Mouse (Mus musculus): ENCODE measurements around the gene Snx9.

Snx9 gene

GRCm38 (mm10) chr17:5966706-5967105 lies 125.6 kb downstream of the Snx9 start:
- no peak for DNase-seq (ENCODE audit: low read depth, low spot score)

GRCm38 (mm10) chr17:5968562-5968961 lies 127.4 kb downstream of the Snx9 start:
- DNase-seq (ENCODE audit: low read depth, low spot score) = no peak

- no peak for DNase-seq (ENCODE audit: low read depth, low spot score)
Measured at GRCm38 (mm10) chr17:5969246-5969645, 128.1 kb downstream of the Snx9 start.

- DNase-seq (ENCODE audit: low read depth, low spot score) = no peak
Measured at GRCm38 (mm10) chr17:5970298-5970821, 129.2 kb downstream of the Snx9 start.

- DNase-seq (ENCODE audit: low read depth, low spot score) = no peak
Measured at GRCm38 (mm10) chr17:5973536-5973935, 132.4 kb downstream of the Snx9 start.

- peak; percentile 87 for DNase-seq (ENCODE audit: low read depth, low spot score)
Measured at GRCm38 (mm10) chr17:5975099-5975977, 134.2 kb downstream of the Snx9 start.

GRCm38 (mm10) chr17:5976221-5977055 lies 135.3 kb downstream of the Snx9 start:
- peak; percentile 66 for DNase-seq (ENCODE audit: low read depth, low spot score)

- peak; percentile 92 for DNase-seq (ENCODE audit: low read depth, low spot score)
Measured at GRCm38 (mm10) chr17:5977056-5977920, 136.2 kb downstream of the Snx9 start.

GRCm38 (mm10) chr17:5977921-5978504 lies 136.9 kb downstream of the Snx9 start:
- peak; percentile 84 for DNase-seq (ENCODE audit: low read depth, low spot score)

- peak; percentile 83 for DNase-seq (ENCODE audit: low read depth, low spot score)
Measured at GRCm38 (mm10) chr17:5978505-5979077, 137.5 kb downstream of the Snx9 start.

- no peak for DNase-seq (ENCODE audit: low read depth, low spot score)
Measured at GRCm38 (mm10) chr17:5980860-5981259, 139.7 kb downstream of the Snx9 start.
